8 mouse cellular contexts compared by ENCODE assay signal in genomic region chr3:38481106-38481505, GRCm38 (mm10). TPM values are rescaled to one million over a fixed set of nuclear protein-coding genes. Genes with fewer than 3 reads are reported as not detected.
DNase-seq lines count a peak whose midpoint lies in the region; ATAC-seq lines count a peak whose summit lies in the region.

No protein-coding gene starts in this region.

- peaks cover 5 to 43% of the 10 kb centered on the region in 2 experiments for H3K4me1 ChIP-seq in heart, embryonic 14.5 days (ENCODE audit: control insufficient read depth in 2 of 2, insufficient read depth in 2 of 2, low read length in 2 of 2)
- peaks cover 59% of the 10 kb centered on the region for H3K4me1 ChIP-seq in hindbrain, embryonic 12.5 days
- H3K4me1 ChIP-seq in midbrain, embryonic 13.5 days (replicated peaks) = peaks cover 72% of the 10 kb centered on the region

- intact Hi-C loops in gastrocnemius, postnatal 14 days (cut with DNase I; ENCODE audit: low total_unique reads) = loop anchor here (10.0 kb wide), 1 partner anchor 226 kb away; no protein-coding TSS in a partner anchor

- peak overlapping the region; percentile 2 to 24; a peak in 3 of 4 replicates for H3K4me3 ChIP-seq in heart, embryonic 14.5 days (ENCODE audit: control insufficient read depth in 1 of 2, insufficient read depth in 1 of 2, low read depth in 1 of 2, low read length in 2 of 2)
- peak overlapping the region; percentile 27 for H3K4me3 ChIP-seq in hindbrain, embryonic 12.5 days
- H3K4me3 ChIP-seq in midbrain, embryonic 13.5 days (replicated peaks) = peak overlapping the region; percentile 94

- 0 out of 2 replicates have a peak overlapping the region, but pooled peaks have one; percentile 7 for H3K9ac ChIP-seq in heart, embryonic 14.5 days (ENCODE audit: low read length)
- peak overlapping the region; percentile 27; the same call in 1 of the 2 replicates for H3K9ac ChIP-seq in hindbrain, embryonic 12.5 days
- H3K9ac ChIP-seq in midbrain, embryonic 13.5 days (replicated peaks) = peak overlapping the region; percentile 53; the same call in 1 of the 2 replicates

- no peak overlapping the region for H3K27ac ChIP-seq in heart, embryonic 14.5 days (replicated peaks in 1 of 2; ENCODE audit: control insufficient read depth in 1 of 2, insufficient read depth in 1 of 2, low read depth in 2 of 2, low read length in 2 of 2)
- H3K27ac ChIP-seq in hindbrain, embryonic 12.5 days = no peak overlapping the region
- no peak overlapping the region for H3K27ac ChIP-seq in midbrain, embryonic 13.5 days

- WGBS in heart, embryonic 14.5 days = 56% methylated on average over 1 of the region's 1 CpGs
- WGBS in hindbrain, embryonic 12.5 days = 72% methylated on average over 1 of the region's 1 CpGs
- WGBS in midbrain, embryonic 13.5 days = 49% methylated on average over 1 of the region's 1 CpGs

- no peaks in the 10 kb centered on the region for H3K27me3 ChIP-seq in heart, embryonic 14.5 days (ENCODE audit: control insufficient read depth, insufficient read depth, low read length)
- no peaks in the 10 kb centered on the region for H3K27me3 ChIP-seq in hindbrain, embryonic 12.5 days
- H3K27me3 ChIP-seq in midbrain, embryonic 13.5 days = no peaks in the 10 kb centered on the region

- ATAC-seq in heart, embryonic 14.5 days (ENCODE audit: insufficient number of reproducible peaks, insufficient read depth, low FRiP score, low read depth) = no peak
- no peak for ATAC-seq in hindbrain, embryonic 12.5 days (ENCODE audit: low FRiP score)
- no peak for ATAC-seq in midbrain, embryonic 13.5 days
- ATAC-seq in megakaryocyte, adult 5-6 weeks (ENCODE audit: poor library complexity, severe bottlenecking) = no peak

- no peaks in the 10 kb centered on the region for H3K9me3 ChIP-seq in heart, embryonic 14.5 days (ENCODE audit: control insufficient read depth, low read length)
- H3K9me3 ChIP-seq in hindbrain, embryonic 12.5 days (replicated peaks) = no peaks in the 10 kb centered on the region
- no peaks in the 10 kb centered on the region for H3K9me3 ChIP-seq in midbrain, embryonic 13.5 days

- no peak for DNase-seq in heart, postnatal 4 days
- DNase-seq in T-cell, adult 2 months (ENCODE audit: low spot score) = peak; percentile 12
- no peak for DNase-seq in right cerebral cortex, postnatal 14 days
- no peak for DNase-seq in gastrocnemius, postnatal 14 days

- peaks cover 46% of the 10 kb centered on the region for H3K36me3 ChIP-seq in heart, embryonic 14.5 days (ENCODE audit: control insufficient read depth, insufficient read depth, low read length)
- H3K36me3 ChIP-seq in hindbrain, embryonic 12.5 days = peaks cover 18% of the 10 kb centered on the region
- peaks cover 20% of the 10 kb centered on the region for H3K36me3 ChIP-seq in midbrain, embryonic 13.5 days

- H3K4me2 ChIP-seq in heart, embryonic 14.5 days (ENCODE audit: low read length) = peak overlapping the region; percentile 80
- peak overlapping the region; percentile 85 for H3K4me2 ChIP-seq in hindbrain, embryonic 12.5 days (replicated peaks)
- peak overlapping the region; percentile 86 for H3K4me2 ChIP-seq in midbrain, embryonic 13.5 days (replicated peaks)

RNA-seq across cellular contexts. Expression of gene Ankrd50, which starts 3.5 kb away (rescaled TPM):
- 18.6 and 19.0 TPM in 2 replicates for polyA plus RNA-seq in heart, embryonic 14.5 days (2014; fragmentation: Nextera tagmentation; extraction: Ambion mirVana)
- total RNA-seq in heart, postnatal 4 days (2021) = 10 to 100 TPM; 69.0 to 72.1 TPM
- 46.4 and 53.8 TPM in 2 replicates for polyA plus RNA-seq in hindbrain, embryonic 12.5 days (2016; fragmentation: Nextera tagmentation; extraction: Ambion mirVana)
- polyA plus RNA-seq in midbrain, embryonic 13.5 days (2015; fragmentation: Nextera tagmentation; extraction: Ambion mirVana) = 29.3 and 32.3 TPM in 2 replicates
- total RNA-seq in megakaryocyte, adult 5-6 weeks (2015) = 5.9 and 7.1 TPM in 2 replicates
- total RNA-seq in megakaryocyte, adult 5-6 weeks (2017) = 7.4 and 9.1 TPM in 2 replicates
- total RNA-seq in gastrocnemius, postnatal 14 days (2021) = 10 to 100 TPM; 18.6 to 22.7 TPM

Comparison
In these comparisons a context has a peak if more than half of its experiments do, and no peak if none do; other contexts are left out.
1. H3K4me3 ChIP-seq: peak in every context shown above with its lines; median percentile 94 in midbrain, embryonic 13.5 days; 27 in hindbrain, embryonic 12.5 days; 13 in heart, embryonic 14.5 days.